Mouse (Mus musculus) forebrain, embryonic 11.5 days (tissue): ENCODE measurements around the gene Cd300ld4. TPM values are rescaled to one million over a fixed set of nuclear protein-coding genes. Genes with fewer than 3 reads are reported as not detected.
"Not testable (repeated sequence)": the region's sequence is repeated elsewhere in the genome, so short reads cannot be mapped to it uniquely, and the experiment has no call there.

Experiments
- ATAC-seq: fragments of 200-750 bp; cut with Nextera tagmentation; replicated peaks from 2 replicates; pipeline ENCODE4 v1.8.0; 2017; ENCODE audit warnings: moderate TSS enrichment; ENCODE audit not compliant: low FRiP score
- DNase-seq: peaks from one replicate; pipeline ENCODE4 v3.0.0-alpha.2; 2017; ENCODE audit warnings: low spot score
- H3K27ac ChIP-seq: fragments of 300-500 bp; sonication (generic); 2 replicates; pipeline ENCODE4 v1.5.1; 2014; ENCODE audit warnings: low read depth, low read length
- H3K27me3 ChIP-seq: fragments of 300-500 bp; sonication (generic); 2 replicates; pipeline ENCODE4 v1.6.1; 2014; ENCODE audit warnings: mild to moderate bottlenecking, low read length, mixed read lengths; ENCODE audit not compliant: control insufficient read depth, insufficient read depth
- H3K36me3 ChIP-seq: fragments of 300-500 bp; sonication (generic); 2 replicates; pipeline ENCODE4 v1.6.1; 2014; ENCODE audit warnings: mild to moderate bottlenecking, low read length, moderate library complexity, mixed read lengths; ENCODE audit not compliant: control insufficient read depth, insufficient read depth
- H3K4me1 ChIP-seq: fragments of 300-500 bp; sonication (generic); replicated peaks from 2 replicates; pipeline ENCODE4 v1.6.1; 2014; ENCODE audit warnings: low read length, mixed read lengths; ENCODE audit not compliant: control insufficient read depth, insufficient read depth
- H3K4me2 ChIP-seq: fragments of 300-500 bp; sonication (generic); 2 replicates; pipeline ENCODE4 v1.6.1; 2014; ENCODE audit warnings: low read depth, mild to moderate bottlenecking, low read length, moderate library complexity, mixed read lengths; ENCODE audit not compliant: severe bottlenecking
- H3K4me3 ChIP-seq: fragments of 300-500 bp; sonication (generic); 2 replicates; pipeline ENCODE4 v1.5.1; 2014; ENCODE audit warnings: low read depth, low read length
- H3K9ac ChIP-seq: fragments of 300-500 bp; sonication (generic); 2 replicates; pipeline ENCODE4 v1.6.1; 2014; ENCODE audit warnings: low read length
- H3K9me3 ChIP-seq: fragments of 300-500 bp; sonication (generic); 2 replicates; pipeline ENCODE4 v1.6.1; 2016; ENCODE audit warnings: low read length, mixed read lengths; ENCODE audit not compliant: control insufficient read depth
- WGBS: fragments of 180-500 bp; shearing (Covaris S2); extraction: QIAGEN DNeasy Blood & Tissue Kit; methylation state at CpG from one replicate; pipeline ENCODE4 v1.1.7; 2014; 5-methylcytosine and 5-hydroxymethylcytosine counted together
- polyA plus RNA-seq: library from polyadenylated mRNA; unstranded; fragments of >200 nt; fragmentation: Nextera tagmentation; extraction: Ambion mirVana; gene quantifications from 2 replicates; pipeline ENCODE4 v1.2.1, GENCODE M21; 2014

The Cd300ld4 gene
- polyA plus RNA-seq, 1 experiment from 2014 or later: not detected

DNA sequence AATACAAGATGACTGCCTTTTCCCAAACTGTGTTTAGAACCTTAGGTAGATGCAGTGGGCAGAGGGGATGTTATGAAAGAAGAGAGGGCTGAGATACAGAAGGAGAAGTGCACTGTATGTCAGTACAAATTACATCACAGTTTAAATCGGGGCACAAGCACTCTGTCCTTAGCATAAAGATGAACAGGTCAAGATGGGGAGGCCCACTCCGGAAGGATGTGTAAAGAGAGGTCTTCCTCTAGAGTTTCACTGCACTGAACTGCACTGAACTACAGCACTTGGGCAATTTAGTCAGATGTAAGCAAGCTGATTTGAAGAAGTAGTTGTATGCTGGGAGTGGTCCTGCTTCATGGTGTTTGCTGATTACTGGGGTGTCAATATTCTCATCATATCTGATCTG, 33.0 kb upstream of the Cd300ld4 start:
- no peaks in the 10 kb centered on the region for H3K9me3 ChIP-seq
- ATAC-seq: no peak
- WGBS: 81% methylated on average over 2 of the region's 2 CpGs
- no peaks in the 10 kb centered on the region for H3K4me1 ChIP-seq
- H3K27me3 ChIP-seq: no peaks in the 10 kb centered on the region
- H3K4me2 ChIP-seq: no peak overlapping the region
- H3K36me3 ChIP-seq: no peaks in the 10 kb centered on the region
- H3K9ac ChIP-seq: no peak overlapping the region
- no peak overlapping the region for H3K27ac ChIP-seq
- H3K4me3 ChIP-seq: no peak overlapping the region
- no peak for DNase-seq

GRCm38 (mm10) chr11:115058701-115059100, 31.9 kb upstream of the Cd300ld4 start:
- H3K27ac ChIP-seq: no peak overlapping the region
- no peaks in the 10 kb centered on the region for H3K9me3 ChIP-seq
- H3K4me1 ChIP-seq: no peaks in the 10 kb centered on the region
- no peaks in the 10 kb centered on the region for H3K36me3 ChIP-seq
- DNase-seq (no peak), ATAC-seq (no peak)
- 86% methylated on average over 4 of the region's 4 CpGs for WGBS
- H3K4me2 ChIP-seq: no peak overlapping the region
- no peak overlapping the region for H3K9ac ChIP-seq
- no peaks in the 10 kb centered on the region for H3K27me3 ChIP-seq
- H3K4me3 ChIP-seq: no peak overlapping the region

DNA sequence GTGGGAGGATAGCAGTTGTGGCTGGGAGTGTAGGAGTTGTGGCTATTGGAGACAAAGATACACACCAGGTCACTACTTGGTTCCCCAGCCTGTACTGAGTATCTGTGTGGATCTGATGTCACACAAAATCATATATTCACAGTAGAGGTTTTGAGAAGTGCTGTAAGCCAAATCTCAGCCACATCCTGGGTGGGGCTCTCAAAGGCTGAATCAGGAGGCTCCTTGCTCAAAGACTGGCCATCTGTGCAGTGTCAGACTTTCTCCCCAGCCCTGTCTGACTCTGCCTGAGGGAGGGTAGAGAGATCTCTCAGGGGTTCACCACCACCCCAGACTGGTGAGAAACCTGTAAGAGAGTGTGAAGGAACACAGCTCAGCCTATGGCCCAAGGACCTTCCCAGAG, 27.7 kb upstream of the Cd300ld4 start:
- ATAC-seq (no peak), DNase-seq (no peak)
- Histone ChIP-seq H3K4me2 (no peak overlapping the region), H3K36me3 (no peaks in the 10 kb centered on the region), H3K27me3 (no peaks in the 10 kb centered on the region), H3K4me3 (no peak overlapping the region), H3K9ac (no peak overlapping the region), H3K4me1 (no peaks in the 10 kb centered on the region), H3K27ac (no peak overlapping the region), H3K9me3 (no peaks in the 10 kb centered on the region)

- no peaks in the 10 kb centered on the region for H3K4me1 ChIP-seq
- no peak overlapping the region for H3K9ac ChIP-seq
- 76% methylated on average over 1 of the region's 1 CpGs for WGBS
- ATAC-seq (no peak), DNase-seq (no peak)
- H3K36me3 ChIP-seq: no peaks in the 10 kb centered on the region
- H3K9me3 ChIP-seq: no peaks in the 10 kb centered on the region
- H3K4me2 ChIP-seq: no peak overlapping the region
- H3K4me3 ChIP-seq: no peak overlapping the region
- no peak overlapping the region for H3K27ac ChIP-seq
- no peaks in the 10 kb centered on the region for H3K27me3 ChIP-seq
Measured at GRCm38 (mm10) chr11:115052991-115053390, 26.2 kb upstream of the Cd300ld4 start.

- Histone ChIP-seq H3K4me3 (no peak overlapping the region), H3K4me1 (no peaks in the 10 kb centered on the region), H3K36me3 (no peaks in the 10 kb centered on the region), H3K4me2 (no peak overlapping the region), H3K9ac (no peak overlapping the region), H3K9me3 (no peaks in the 10 kb centered on the region), H3K27me3 (no peaks in the 10 kb centered on the region), H3K27ac (no peak overlapping the region)
- DNase-seq (peak; percentile 66), ATAC-seq (no peak)
- WGBS: 4% methylated on average over 9 of the region's 9 CpGs
Measured at GRCm38 (mm10) chr11:115052206-115052605, 25.4 kb upstream of the Cd300ld4 start.

DNA sequence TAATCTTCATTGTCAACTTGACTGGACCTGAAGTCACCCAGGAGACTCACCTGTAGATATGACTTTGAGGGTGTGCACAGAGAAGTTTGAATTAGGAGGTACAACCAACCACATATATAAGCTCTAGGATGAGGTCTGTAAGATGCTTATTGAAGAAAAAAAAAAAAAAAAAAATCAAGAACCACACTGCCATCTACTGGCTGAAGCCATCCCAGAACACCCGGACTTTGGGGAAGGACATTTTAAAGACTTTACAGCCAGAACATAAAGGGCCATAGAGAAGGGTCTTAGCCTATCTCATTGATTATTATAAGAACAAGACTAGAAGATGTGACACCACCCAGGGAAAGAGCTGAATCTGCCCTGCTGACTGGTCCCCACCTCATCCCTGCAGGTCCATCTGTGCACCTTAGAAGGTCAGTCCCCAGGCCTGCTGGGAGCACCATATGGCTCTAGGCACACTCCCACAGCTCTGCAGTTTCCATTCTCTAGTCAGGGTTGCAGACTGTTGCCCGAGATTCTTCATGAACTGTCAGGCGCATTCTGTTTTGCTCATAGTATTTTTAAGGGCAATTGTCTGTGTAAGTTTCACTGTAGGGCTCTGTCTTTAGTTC, 22.6 kb upstream of the Cd300ld4 start:
- H3K9ac ChIP-seq: no peak overlapping the region
- H3K27me3 ChIP-seq: no peaks in the 10 kb centered on the region
- no peak for ATAC-seq
- no peak for DNase-seq
- no peak overlapping the region for H3K27ac ChIP-seq
- no peaks in the 10 kb centered on the region for H3K36me3 ChIP-seq
- no peaks in the 10 kb centered on the region for H3K4me1 ChIP-seq
- H3K9me3 ChIP-seq: no peaks in the 10 kb centered on the region
- H3K4me2 ChIP-seq: no peak overlapping the region
- no peak overlapping the region for H3K4me3 ChIP-seq
- 53% methylated on average over 3 of the region's 3 CpGs for WGBS

- H3K4me3 ChIP-seq: no peak within 1 kb of the TSS
- H3K9me3 ChIP-seq: no peaks in the 10 kb centered on the region
- 81% methylated on average over 2 of the region's 2 CpGs for WGBS
- H3K27ac ChIP-seq: no peak within 1 kb of the TSS
- ATAC-seq (no peak), DNase-seq (no peak)
- H3K9ac ChIP-seq: no peak within 1 kb of the TSS
- H3K4me2 ChIP-seq: no peak within 1 kb of the TSS
- H3K36me3 ChIP-seq: no peaks in the 10 kb centered on the region
- no peaks in the 10 kb centered on the region for H3K4me1 ChIP-seq
- no peaks in the 10 kb centered on the region for H3K27me3 ChIP-seq
Measured at GRCm38 (mm10) chr11:115048259-115048658, 21.4 kb upstream of the Cd300ld4 start, which contains the start of gene Cd300ld3. TSS of gene Cd300ld3 (minus strand) at chr11:115048409.

- no CpG with 5 or more reads among the region's 6 CpGs for WGBS
- not testable (repeated sequence) for DNase-seq, H3K36me3 ChIP-seq, H3K4me1 ChIP-seq, H3K27me3 ChIP-seq, H3K4me3 ChIP-seq, H3K9me3 ChIP-seq, H3K9ac ChIP-seq, ATAC-seq, H3K4me2 ChIP-seq, H3K27ac ChIP-seq
Measured at GRCm38 (mm10) chr11:115037669-115038068, 10.9 kb upstream of the Cd300ld4 start, which contains the start of gene Cd300ld5. TSS of gene Cd300ld5 (minus strand) at chr11:115037769.

DNA sequence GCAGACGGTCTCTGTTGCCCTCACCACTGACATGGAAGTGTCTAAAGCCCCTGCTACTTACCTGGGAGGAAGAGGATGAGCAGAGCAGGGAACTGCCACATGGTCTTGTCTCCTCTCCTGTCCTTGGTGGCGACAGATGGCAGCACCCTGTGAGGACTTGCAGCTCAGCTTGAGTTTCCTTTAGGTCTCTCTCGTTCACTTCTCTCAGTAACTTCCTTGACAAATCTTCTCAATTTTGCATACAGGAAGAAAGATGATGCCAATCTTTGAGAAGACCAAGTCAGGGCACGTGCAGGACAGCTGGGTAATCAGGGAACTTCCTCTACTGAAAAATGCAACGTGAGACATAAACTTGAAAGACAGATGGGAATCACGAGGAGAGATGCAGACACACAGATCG, 10.7 kb downstream of the Cd300ld4 start, which contains the start of gene Cd300ld2:
Gene Cd300ld2 (minus strand): TSS at position 101 of the 400 bp plus-strand sequence.
- not testable (repeated sequence) for H3K4me2 ChIP-seq, H3K4me1 ChIP-seq, H3K4me3 ChIP-seq, H3K36me3 ChIP-seq, H3K9ac ChIP-seq, H3K27ac ChIP-seq, DNase-seq, H3K27me3 ChIP-seq, ATAC-seq, H3K9me3 ChIP-seq
- no CpG with 5 or more reads among the region's 7 CpGs for WGBS
